Mouse (Mus musculus): ENCODE measurements at regions not wholly inside any gene's neighbourhood (a gene's known extent, or its start where the extent isn't known, plus 50 kb on each side); places are given as distances from the start of the nearest gene placed in this dataset.

- no peaks in the 10 kb centered on the region for H3K36me3 ChIP-seq
- no peak for ATAC-seq
- WGBS (ENCODE audit: insufficient replicate concordance): 46% methylated on average over 5 of the region's 5 CpGs
These were observed 60.9 kb upstream of the Foxa2 start for GRCm38 (mm10) chr2:148107607-148108115.

DNA sequence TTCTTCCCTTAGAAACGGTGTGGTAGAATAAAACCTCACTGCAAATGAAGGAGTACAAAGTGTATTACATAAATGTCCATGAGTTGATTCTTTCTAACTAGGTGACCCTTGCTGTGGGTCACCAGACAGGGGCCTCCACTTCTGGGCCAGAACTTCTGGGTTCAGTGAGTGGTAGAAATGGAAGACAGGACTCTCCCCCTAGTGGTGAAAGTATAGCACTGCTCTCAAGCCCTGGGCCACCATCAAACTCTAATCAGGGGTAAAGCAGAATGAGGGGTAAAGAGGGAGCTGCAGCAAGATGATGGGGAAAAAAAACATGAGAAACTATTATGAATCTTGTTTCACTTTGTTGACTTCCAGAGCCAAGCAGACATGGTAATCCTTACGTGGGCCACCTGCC is 63.4 kb upstream of the Foxa2 start:
- Histone ChIP-seq H3K27me3 (replicated peaks) (no peaks in the 10 kb centered on the region), H3K9ac (no peak overlapping the region), H3K4me2 (no peak overlapping the region), H3K36me3 (no peaks in the 10 kb centered on the region), H3K9me3 (replicated peaks) (no peaks in the 10 kb centered on the region), H3K4me3 (no peak overlapping the region), H3K27ac (no peak overlapping the region), H3K4me1 (no peaks in the 10 kb centered on the region)
- 43% methylated on average over 2 of the region's 2 CpGs for WGBS (ENCODE audit: insufficient replicate concordance)
- ATAC-seq: no peak

More at GRCm38 (mm10) chr2:148107607-148108115, 60.9 kb upstream of the Foxa2 start:
- no peak overlapping the region for H3K4me3 ChIP-seq
- H3K9me3 ChIP-seq (replicated peaks): no peaks in the 10 kb centered on the region
- H3K9ac ChIP-seq: no peak overlapping the region
- H3K27ac ChIP-seq: no peak overlapping the region
- H3K27me3 ChIP-seq (replicated peaks): no peaks in the 10 kb centered on the region
- no peaks in the 10 kb centered on the region for H3K4me1 ChIP-seq
- H3K4me2 ChIP-seq: no peak overlapping the region

DNA sequence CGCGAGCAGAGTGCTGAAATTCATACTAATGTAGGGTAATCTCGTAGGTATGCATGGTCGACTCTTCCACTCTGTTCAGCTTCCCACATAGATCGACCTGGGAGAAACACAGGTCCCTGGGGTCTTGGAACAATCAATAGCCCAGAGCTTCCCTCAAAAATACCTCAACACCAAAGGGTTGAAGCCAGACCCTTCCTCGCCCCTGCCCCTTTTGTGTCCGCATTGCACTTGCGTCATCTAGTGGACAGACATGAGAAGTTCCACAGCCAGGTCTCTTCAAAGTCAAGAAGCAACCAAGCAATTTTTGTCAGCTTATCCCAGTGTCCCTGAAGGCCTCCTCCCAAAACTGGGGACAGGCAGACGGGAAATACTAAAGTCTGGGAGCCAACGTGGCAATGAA is 65.1 kb upstream of the Foxa2 start:
- H3K4me2 ChIP-seq: no peak overlapping the region
- no peak overlapping the region for H3K27ac ChIP-seq
- WGBS (ENCODE audit: insufficient replicate concordance): 21% methylated on average over 10 of the region's 10 CpGs
- no peaks in the 10 kb centered on the region for H3K27me3 ChIP-seq (replicated peaks)
- H3K9me3 ChIP-seq (replicated peaks): no peaks in the 10 kb centered on the region
- no peaks in the 10 kb centered on the region for H3K36me3 ChIP-seq
- no peak overlapping the region for H3K9ac ChIP-seq
- no peak for ATAC-seq
- H3K4me3 ChIP-seq: no peak overlapping the region
- no peaks in the 10 kb centered on the region for H3K4me1 ChIP-seq

DNA sequence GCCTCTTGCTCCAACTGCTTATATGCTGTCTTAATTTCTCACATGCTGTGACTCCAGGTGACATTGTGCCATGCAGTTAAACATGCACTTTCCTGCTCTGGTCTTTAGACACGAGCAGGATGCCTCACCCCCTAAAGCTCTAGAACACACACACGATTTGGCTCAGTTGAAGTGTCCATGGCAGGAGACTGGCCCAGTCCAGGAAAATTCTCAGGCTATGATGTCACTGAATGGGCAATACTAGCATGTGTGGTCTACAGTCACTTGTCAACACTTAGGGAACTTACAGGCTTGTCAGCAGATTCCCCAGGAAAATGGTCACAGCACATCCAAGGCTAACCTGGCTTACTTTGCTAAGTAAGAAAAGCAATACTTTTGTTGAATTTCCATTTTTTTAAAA is 66.4 kb upstream of the Foxa2 start:
- H3K27me3 ChIP-seq (replicated peaks): no peaks in the 10 kb centered on the region
- no peak for ATAC-seq
- H3K4me3 ChIP-seq: no peak overlapping the region
- H3K4me2 ChIP-seq: no peak overlapping the region
- H3K36me3 ChIP-seq: no peaks in the 10 kb centered on the region
- no peaks in the 10 kb centered on the region for H3K9me3 ChIP-seq (replicated peaks)
- no peak overlapping the region for H3K9ac ChIP-seq
- 33% methylated on average over 2 of the region's 2 CpGs for WGBS (ENCODE audit: insufficient replicate concordance)
- no peak overlapping the region for H3K27ac ChIP-seq
- H3K4me1 ChIP-seq: no peaks in the 10 kb centered on the region

DNA sequence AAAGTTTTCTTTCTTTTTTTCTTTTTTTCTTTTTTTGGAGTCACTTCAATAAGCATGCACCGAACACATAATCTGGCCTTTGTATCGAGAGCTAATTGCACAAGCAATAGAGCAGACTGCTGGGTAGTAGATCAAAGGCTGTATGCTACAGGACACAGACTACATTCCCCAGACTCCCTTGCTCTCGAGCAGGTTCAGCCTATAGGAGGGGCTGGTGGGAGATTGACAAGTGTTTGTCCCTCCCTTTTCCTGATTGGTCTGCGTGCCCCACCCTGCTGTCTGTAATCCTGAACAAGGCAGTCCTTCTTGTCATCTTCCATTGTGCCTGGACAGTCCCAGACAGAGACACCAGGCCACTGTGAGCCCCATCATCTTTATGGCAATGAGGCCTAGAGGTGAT is 67.8 kb upstream of the Foxa2 start:
- WGBS (ENCODE audit: insufficient replicate concordance): 27% methylated on average over 4 of the region's 4 CpGs
- ATAC-seq: peak; percentile 71

GRCm38 (mm10) chr2:148116033-148116790 is 69.4 kb upstream of the Foxa2 start:
- Histone ChIP-seq H3K4me3 (no peak overlapping the region), H3K4me1 (no peaks in the 10 kb centered on the region), H3K4me2 (no peak overlapping the region), H3K36me3 (no peaks in the 10 kb centered on the region), H3K27me3 (replicated peaks) (no peaks in the 10 kb centered on the region), H3K9ac (no peak overlapping the region), H3K27ac (no peak overlapping the region), H3K9me3 (replicated peaks) (no peaks in the 10 kb centered on the region)
- WGBS (ENCODE audit: insufficient replicate concordance): 61% methylated on average over 3 of the region's 3 CpGs
- ATAC-seq: no peak

More for the DNA sequence above, 67.8 kb upstream of the Foxa2 start:
- no peaks in the 10 kb centered on the region for H3K9me3 ChIP-seq (replicated peaks)
- no peak overlapping the region for H3K4me2 ChIP-seq
- H3K27me3 ChIP-seq (replicated peaks): no peaks in the 10 kb centered on the region
- H3K27ac ChIP-seq: no peak overlapping the region
- no peaks in the 10 kb centered on the region for H3K4me1 ChIP-seq
- H3K4me3 ChIP-seq: no peak overlapping the region
- H3K36me3 ChIP-seq: no peaks in the 10 kb centered on the region
- H3K9ac ChIP-seq: no peak overlapping the region

DNA sequence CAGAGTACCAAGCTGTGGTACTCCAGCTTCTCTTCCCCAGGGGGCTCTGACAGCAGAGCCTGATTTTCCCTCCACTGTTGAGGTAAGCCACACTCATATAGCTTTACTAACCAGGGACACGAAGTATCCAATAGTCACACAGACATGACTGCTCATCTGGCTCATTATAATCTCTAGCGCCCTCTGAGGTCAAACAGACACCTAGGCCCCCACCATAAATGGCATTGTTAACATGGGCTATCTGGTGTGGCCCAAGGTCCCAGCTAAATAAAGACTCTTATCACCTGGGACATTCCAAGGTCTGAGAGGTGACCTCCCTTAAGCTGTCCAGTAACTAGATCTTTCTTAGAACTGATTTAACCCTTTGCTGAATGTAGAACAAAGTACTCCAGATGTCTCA is 70.7 kb upstream of the Foxa2 start:
- Histone ChIP-seq H3K9me3 (replicated peaks) (no peaks in the 10 kb centered on the region), H3K4me1 (no peaks in the 10 kb centered on the region), H3K9ac (no peak overlapping the region), H3K27me3 (replicated peaks) (no peaks in the 10 kb centered on the region), H3K4me2 (no peak overlapping the region), H3K36me3 (no peaks in the 10 kb centered on the region), H3K27ac (no peak overlapping the region), H3K4me3 (no peak overlapping the region)
- 37% methylated on average over 2 of the region's 2 CpGs for WGBS (ENCODE audit: insufficient replicate concordance)
- ATAC-seq: no peak

DNA sequence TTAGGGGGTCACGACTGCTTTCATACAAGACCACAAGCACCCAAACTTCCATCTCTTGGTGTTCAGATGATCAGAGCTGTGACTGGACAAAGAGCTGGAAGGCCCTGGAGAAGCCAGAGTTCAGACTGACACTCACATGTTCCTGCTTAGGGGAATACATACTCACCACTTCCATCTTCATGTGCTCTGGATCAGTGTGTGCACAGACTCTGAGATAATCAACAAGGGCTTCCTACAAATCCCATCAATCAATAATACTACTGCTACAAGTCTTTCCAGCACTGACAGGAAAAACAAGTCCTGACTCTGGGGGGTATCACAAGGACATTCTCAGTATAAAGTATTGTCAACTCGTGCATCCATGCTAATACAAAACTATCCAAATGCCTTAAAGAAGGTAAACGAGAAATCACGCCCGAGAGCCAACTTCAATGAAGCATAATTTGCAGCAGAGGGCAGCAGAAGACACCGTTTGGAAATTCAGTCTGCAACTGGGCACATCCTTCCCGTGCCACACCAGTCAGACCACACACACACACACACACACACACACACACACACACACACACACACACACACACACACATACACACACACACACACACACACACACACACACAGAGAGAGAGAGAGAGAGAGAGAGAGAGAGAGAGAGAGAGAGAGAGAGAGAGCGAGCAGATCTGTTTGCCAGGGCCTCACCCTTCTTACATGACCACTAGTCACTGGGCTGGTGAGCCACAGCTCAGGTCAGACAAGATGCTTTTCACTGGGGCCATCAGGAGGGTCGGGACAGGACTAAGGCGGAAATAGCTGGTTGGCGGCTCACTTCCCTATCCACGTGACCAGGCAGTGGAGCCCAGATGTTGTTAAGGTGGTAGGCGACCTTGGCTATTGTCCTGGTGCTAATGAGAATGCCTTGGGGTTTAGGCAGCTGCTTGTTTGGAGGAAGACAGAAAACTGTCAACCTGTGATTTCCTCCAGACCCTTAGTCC is 75.4 kb upstream of the Foxa2 start:
- no peak overlapping the region for H3K4me2 ChIP-seq
- H3K27me3 ChIP-seq (replicated peaks): no peaks in the 10 kb centered on the region
- H3K4me3 ChIP-seq: no peak overlapping the region
- ATAC-seq: no peak
- no peaks in the 10 kb centered on the region for H3K4me1 ChIP-seq
- no peak overlapping the region for H3K9ac ChIP-seq
- H3K27ac ChIP-seq: no peak overlapping the region
- H3K36me3 ChIP-seq: no peaks in the 10 kb centered on the region
- no peaks in the 10 kb centered on the region for H3K9me3 ChIP-seq (replicated peaks)
- WGBS (ENCODE audit: insufficient replicate concordance): 25% methylated on average over 13 of the region's 13 CpGs

DNA sequence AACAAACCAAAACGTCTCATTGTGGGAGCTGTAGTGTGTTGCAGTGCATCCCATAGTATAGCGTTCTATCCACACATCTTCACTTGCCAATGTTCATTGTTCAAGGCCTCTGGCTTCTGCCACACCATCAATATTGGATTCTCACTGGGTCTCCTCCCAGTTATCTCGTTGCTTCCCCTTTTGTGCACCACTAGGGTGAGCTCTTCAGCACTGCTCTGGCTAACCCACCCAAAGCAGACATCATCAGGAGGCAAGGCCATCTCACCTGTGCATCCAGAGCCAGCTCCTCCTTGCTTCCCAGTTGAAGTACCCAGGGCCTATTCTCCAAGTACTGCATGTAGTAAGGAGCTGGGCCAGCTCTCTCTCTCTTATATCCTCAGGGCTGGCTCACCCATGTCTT is 77.0 kb upstream of the Foxa2 start:
- 29% methylated on average over 3 of the region's 3 CpGs for WGBS (ENCODE audit: insufficient replicate concordance)
- no peaks in the 10 kb centered on the region for H3K4me1 ChIP-seq
- no peaks in the 10 kb centered on the region for H3K27me3 ChIP-seq (replicated peaks)
- no peaks in the 10 kb centered on the region for H3K36me3 ChIP-seq
- H3K4me3 ChIP-seq: no peak overlapping the region
- ATAC-seq: no peak
- no peaks in the 10 kb centered on the region for H3K9me3 ChIP-seq (replicated peaks)
- no peak overlapping the region for H3K9ac ChIP-seq
- H3K27ac ChIP-seq: no peak overlapping the region
- no peak overlapping the region for H3K4me2 ChIP-seq

- no peak overlapping the region for H3K9ac ChIP-seq
- H3K4me2 ChIP-seq: no peak overlapping the region
- H3K9me3 ChIP-seq (replicated peaks): no peaks in the 10 kb centered on the region
- no peak overlapping the region for H3K27ac ChIP-seq
- no peaks in the 10 kb centered on the region for H3K27me3 ChIP-seq (replicated peaks)
- no peaks in the 10 kb centered on the region for H3K4me1 ChIP-seq
- no peak overlapping the region for H3K4me3 ChIP-seq
- ATAC-seq: no peak
- 68% methylated on average over 1 of the region's 1 CpGs for WGBS (ENCODE audit: insufficient replicate concordance)
- H3K36me3 ChIP-seq: no peaks in the 10 kb centered on the region
These were observed 87.0 kb upstream of the Foxa2 start for GRCm38 (mm10) chr2:148133811-148134210.

DNA sequence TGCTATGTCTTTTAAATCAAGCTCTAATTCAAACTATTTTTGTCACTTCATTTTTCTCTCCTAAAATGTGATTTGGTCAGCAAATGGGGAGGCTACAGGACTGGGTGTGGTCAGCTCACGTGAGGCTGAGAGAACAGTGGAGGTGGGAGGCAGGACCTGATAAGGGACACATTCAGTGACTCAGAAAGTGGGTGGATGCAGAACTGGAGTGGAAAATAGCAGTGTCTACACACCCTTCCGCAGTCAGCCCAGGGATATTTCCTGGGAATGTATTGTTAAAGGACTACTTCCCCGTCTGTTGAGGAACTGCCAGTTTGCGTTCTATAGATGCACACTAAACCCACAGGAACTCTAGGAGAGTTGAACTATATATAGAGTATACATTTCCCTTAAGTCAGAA is 95.2 kb upstream of the Foxa2 start:
- Histone ChIP-seq H3K9me3 (replicated peaks) (no peaks in the 10 kb centered on the region), H3K4me3 (no peak overlapping the region), H3K4me2 (no peak overlapping the region), H3K9ac (no peak overlapping the region), H3K36me3 (no peaks in the 10 kb centered on the region), H3K27me3 (replicated peaks) (no peaks in the 10 kb centered on the region), H3K27ac (no peak overlapping the region), H3K4me1 (no peaks in the 10 kb centered on the region)
- WGBS (ENCODE audit: insufficient replicate concordance): 25% methylated on average over 4 of the region's 4 CpGs
- no peak for ATAC-seq

GRCm38 (mm10) chr2:148144816-148145215 is 98.0 kb upstream of the Foxa2 start:
- 35% methylated on average over 1 of the region's 1 CpGs for WGBS (ENCODE audit: insufficient replicate concordance)
- no peak for ATAC-seq
- no peaks in the 10 kb centered on the region for H3K36me3 ChIP-seq
- no peak overlapping the region for H3K4me3 ChIP-seq
- H3K9ac ChIP-seq: no peak overlapping the region
- H3K27me3 ChIP-seq (replicated peaks): no peaks in the 10 kb centered on the region
- H3K4me1 ChIP-seq: no peaks in the 10 kb centered on the region
- no peak overlapping the region for H3K27ac ChIP-seq
- no peak overlapping the region for H3K4me2 ChIP-seq
- H3K9me3 ChIP-seq (replicated peaks): no peaks in the 10 kb centered on the region

All from liver, embryonic 12.5 days (tissue).